15 mouse cellular contexts compared by ENCODE assay signal in genomic region chr9:62524761-62525308, GRCm38 (mm10). TPM values are rescaled to one million over a fixed set of nuclear protein-coding genes. Genes with fewer than 3 reads are reported as not detected.
DNase-seq lines count a peak whose midpoint lies in the region; ATAC-seq and TF ChIP-seq lines count a peak whose summit lies in the region.
"Had no signal": no experiment of that assay in that cellular context is flagged by ENCODE, and none has a peak within 500 bp of the region (broad histone marks: within the 10 kb centered on the region; RNA-seq: fewer than 3 reads in every experiment).

No protein-coding gene starts in this region.

- peaks cover 96% of the 10 kb centered on the region for H3K4me1 ChIP-seq in cerebellum, adult 2 months (ENCODE audit: control insufficient read depth, insufficient read depth, low read length)
- peaks cover 94% of the 10 kb centered on the region for H3K4me1 ChIP-seq in neural tube, embryonic 13.5 days (replicated peaks)

- ATAC-seq in neural tube, embryonic 13.5 days (ENCODE audit: low read depth): no peak

- no peak for TF ChIP-seq POLR2A in cerebellum, adult 2 months (IDR thresholded peaks at IDR 0.05; ENCODE audit: borderline replicate concordance, insufficient read depth, low read length)

- DNase-seq in cerebellum, adult 2 months: no peak
- DNase-seq in cerebellum, postnatal 10 days: no peak
- no peak for DNase-seq in layer of hippocampus, adult 2 months (ENCODE audit: low spot score in 2 of 2)
- DNase-seq in layer of hippocampus, adult 8-10 months (ENCODE audit: low spot score in 2 of 2): no peak
- DNase-seq in neural tube, embryonic 10.5 days (ENCODE audit: extremely low spot score, low spot score): no peak
- no peak for DNase-seq in natural killer cell, adult 2 months (ENCODE audit: low spot score in 2 of 2)
- no peak for DNase-seq in layer of hippocampus, postnatal 36 days
- DNase-seq: cerebellum, adult 18-20 months; kidney, adult 9 months; liver; thymus, adult 18-20 months had no signal

- H3K9ac ChIP-seq in neural tube, embryonic 13.5 days: peak overlapping the region; percentile 38; the same call in 1 of the 2 replicates
- H3K9ac ChIP-seq: heart, embryonic 13.5 days had no signal

- no peaks in the 10 kb centered on the region for H3K36me3 ChIP-seq in neural tube, embryonic 13.5 days
- H3K36me3 ChIP-seq: heart, embryonic 13.5 days had no signal

- no peaks in the 10 kb centered on the region for H3K27me3 ChIP-seq in cerebellum, adult 2 months (ENCODE audit: control insufficient read depth, insufficient read depth, low read length)
- no peaks in the 10 kb centered on the region for H3K27me3 ChIP-seq in neural tube, embryonic 13.5 days

- H3K9me3 ChIP-seq in neural tube, embryonic 13.5 days: no peaks in the 10 kb centered on the region
- H3K9me3 ChIP-seq: heart, embryonic 13.5 days had no signal

- WGBS in cerebellum, adult 2 months: 38% methylated on average over 4 of the region's 4 CpGs
- 46% methylated on average over 4 of the region's 4 CpGs for WGBS in neural tube, embryonic 13.5 days

- peak overlapping the region; percentile 3; the same call in 1 of the 2 replicates for H3K27ac ChIP-seq in cerebellum, adult 2 months (ENCODE audit: insufficient read depth, low read length)
- H3K27ac ChIP-seq in layer of hippocampus, adult 2 months: peak overlapping the region; percentile 93
- H3K27ac ChIP-seq in neural tube, embryonic 13.5 days (replicated peaks): peak overlapping the region; percentile 69
- H3K27ac ChIP-seq: macrophage had no signal

- no peak overlapping the region for H3K4me3 ChIP-seq in cerebellum, adult 2 months (replicated peaks; ENCODE audit: insufficient read depth, low read depth, low read length)
- H3K4me3 ChIP-seq in layer of hippocampus, adult 2 months: no peak overlapping the region
- H3K4me3 ChIP-seq in neural tube, embryonic 13.5 days: no peak overlapping the region
- H3K4me3 ChIP-seq: heart, embryonic 13.5 days had no signal

- no peak overlapping the region for H3K4me2 ChIP-seq in neural tube, embryonic 13.5 days
- H3K4me2 ChIP-seq: heart, embryonic 13.5 days had no signal

- TF ChIP-seq CTCF in cerebellum, adult 2 months (IDR thresholded peaks at IDR 0.05; ENCODE audit: borderline replicate concordance, insufficient read depth, low read depth, low read length): no peak
- no peak for TF ChIP-seq CTCF in layer of hippocampus, adult 2 months (conservative IDR thresholded peaks at IDR 0.05)

RNA-seq across cellular contexts. Expression of gene Coro2b, which starts 12.0 kb away (rescaled TPM):
- 210 and 244 TPM in 2 replicates for polyA plus RNA-seq in cerebellum, adult 2 months (2012; rRNA removed)
- total RNA-seq in layer of hippocampus, adult 2 months (2021): 100 to 1,000 TPM; 226 to 243 TPM
- 100 to 1,000 TPM; 201 to 245 (median 216) TPM for total RNA-seq in layer of hippocampus, adult 8-10 months (2022)
- polyA plus RNA-seq in neural tube, embryonic 13.5 days (2015; fragmentation: Nextera tagmentation; extraction: Ambion mirVana): 41.5 and 43.8 TPM in 2 replicates
- total RNA-seq in layer of hippocampus, postnatal 36 days (2021): 100 to 1,000 TPM; 238 TPM
- total RNA-seq: monocyte, adult 5-6 weeks had no signal

Comparison
In these comparisons a context has a peak if more than half of its experiments do, and no peak if none do; other contexts are left out.
1. H3K27ac ChIP-seq: peak in every context shown above with its lines; median percentile 93 in layer of hippocampus, adult 2 months; 69 in neural tube, embryonic 13.5 days; 3 in cerebellum, adult 2 months.